Mouse (Mus musculus): ENCODE measurements around the gene Cox5a.

GRCm38 (mm10) chr9:57574397-57574796 is 53.3 kb downstream of the Cox5a start:
- TF ChIP-seq POLR2A (IDR thresholded peaks at IDR 0.05; ENCODE audit: low read depth, low read length) (no peak), EP300 (IDR thresholded peaks at IDR 0.05; ENCODE audit: low read length) (no peak), CTCF (conservative IDR thresholded peaks at IDR 0.05 in 1 of 2, IDR thresholded peaks at IDR 0.05 in 1 of 2; ENCODE audit: low read depth in 2 of 2, low read length in 2 of 2) (no peak), MAX (IDR thresholded peaks at IDR 0.05; ENCODE audit: low read length) (no peak), E2F4 (IDR thresholded peaks at IDR 0.05; ENCODE audit: insufficient replicate concordance, low read depth, low read length) (no peak), ZNF384 (IDR thresholded peaks at IDR 0.05; ENCODE audit: low read depth, low read length) (no peak), CHD1 (IDR thresholded peaks at IDR 0.05; ENCODE audit: low read depth, low read length) (no peak), TBP (conservative IDR thresholded peaks at IDR 0.05; ENCODE audit: low read depth, low read length) (no peak), HCFC1 (IDR thresholded peaks at IDR 0.05; ENCODE audit: low read depth, low read length) (no peak), ELF1 (IDR thresholded peaks at IDR 0.05; ENCODE audit: low read depth, low read length) (no peak), ZKSCAN1 (IDR thresholded peaks at IDR 0.05; ENCODE audit: borderline replicate concordance, low read depth, low read length) (no peak)
